Mouse (Mus musculus) kidney, embryonic 16.5 days (tissue): ENCODE measurements at regions not wholly inside any gene's neighbourhood (a gene's known extent, or its start where the extent isn't known, plus 50 kb on each side); places are given as distances from the start of the nearest gene placed in this dataset.
A peak's percentile ranks its signal among the peaks of the same experiment; 100 is the strongest.

Source experiments
- ATAC-seq: fragments of 200-750 bp; cut with Nextera tagmentation; 2 replicates; pipeline ENCODE4 v1.8.0; 2017; ENCODE audit warnings: moderate TSS enrichment; ENCODE audit not compliant: low FRiP score, low TSS enrichment
- H3K27ac ChIP-seq: fragments of 300-500 bp; sonication (generic); 2 replicates; pipeline ENCODE4 v1.5.1; 2014; ENCODE audit warnings: low read length
- H3K27me3 ChIP-seq: fragments of 300-500 bp; sonication (generic); 2 replicates; pipeline ENCODE4 v1.6.1; 2014; ENCODE audit warnings: low read length, control low read depth, mixed read lengths; ENCODE audit not compliant: insufficient read depth
- H3K36me3 ChIP-seq: fragments of 300-500 bp; sonication (generic); 2 replicates; pipeline ENCODE4 v1.6.1; 2014; ENCODE audit warnings: low read length, control low read depth, mixed read lengths; ENCODE audit not compliant: insufficient read depth
- H3K4me1 ChIP-seq: fragments of 300-500 bp; sonication (generic); 2 replicates; pipeline ENCODE4 v1.6.1; 2014; ENCODE audit warnings: low read length, control low read depth, mixed read lengths; ENCODE audit not compliant: insufficient read depth
- H3K4me2 ChIP-seq: fragments of 300-500 bp; sonication (generic); replicated peaks from 2 replicates; pipeline ENCODE4 v1.6.1; 2014; ENCODE audit warnings: low read depth, low read length
- H3K4me3 ChIP-seq: fragments of 300-500 bp; sonication (generic); 2 replicates; pipeline ENCODE4 v1.5.1; 2014; ENCODE audit warnings: mild to moderate bottlenecking, low read length
- H3K9ac ChIP-seq: fragments of 300-500 bp; sonication (generic); replicated peaks from 2 replicates; pipeline ENCODE4 v1.6.1; 2014; ENCODE audit warnings: low read length
- H3K9me3 ChIP-seq: fragments of 300-500 bp; sonication (generic); 2 replicates; pipeline ENCODE4 v1.6.1; 2016; ENCODE audit warnings: low read length, control low read depth
- WGBS: fragments of 180-500 bp; shearing (Covaris S2); extraction: QIAGEN DNeasy Blood & Tissue Kit; methylation state at CpG from one replicate; pipeline ENCODE4 v1.1.7; 2014; 5-methylcytosine and 5-hydroxymethylcytosine counted together

DNA sequence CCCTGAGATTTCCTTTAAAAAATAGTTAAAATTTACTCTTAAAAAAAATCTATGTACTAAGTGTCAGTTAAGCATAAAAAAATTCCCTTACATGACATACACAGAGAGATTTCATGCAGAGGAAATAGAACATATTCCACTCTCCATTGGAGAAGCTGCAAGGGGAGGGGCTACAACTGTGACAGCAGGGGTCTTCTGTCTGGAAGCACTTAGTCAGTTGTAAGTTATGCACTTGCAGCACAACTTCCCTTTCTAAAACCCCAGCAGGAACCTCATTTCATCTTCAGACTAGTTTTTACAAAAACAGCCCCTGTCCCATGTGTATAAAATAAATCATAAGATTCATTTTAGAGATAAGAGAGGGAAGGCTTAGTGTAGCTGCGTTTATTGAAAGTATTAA, 109.0 kb upstream of the Rpl10l start:
- H3K4me2 ChIP-seq: no peak overlapping the region
- H3K27me3 ChIP-seq: no peaks in the 10 kb centered on the region
- H3K9me3 ChIP-seq: no peaks in the 10 kb centered on the region
- H3K36me3 ChIP-seq: no peaks in the 10 kb centered on the region
- H3K27ac ChIP-seq: no peak overlapping the region
- WGBS: 45% methylated on average over 1 of the region's 1 CpGs
- no peak overlapping the region for H3K4me3 ChIP-seq
- no peak for ATAC-seq
- no peak overlapping the region for H3K9ac ChIP-seq
- H3K4me1 ChIP-seq: no peaks in the 10 kb centered on the region

DNA sequence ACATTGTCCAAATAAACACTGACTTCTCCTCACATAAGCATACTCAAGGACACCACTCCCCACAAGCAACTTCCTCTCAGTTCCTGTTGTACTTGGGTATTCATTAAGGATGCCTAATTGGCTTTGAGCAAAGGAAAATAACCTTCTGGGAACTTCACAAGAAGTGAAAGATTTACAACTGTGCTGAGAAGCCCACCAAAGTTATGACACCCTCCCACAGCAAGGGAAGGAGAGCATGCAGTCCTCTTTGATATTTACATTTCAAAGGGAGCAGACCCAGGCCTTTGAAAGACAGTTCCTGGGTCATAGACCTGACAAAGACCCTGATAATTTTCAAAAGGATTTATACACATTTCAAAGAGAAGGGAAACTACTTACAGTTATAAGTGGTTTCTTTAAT, 102.4 kb upstream of the Rpl10l start:
- H3K9ac ChIP-seq: no peak overlapping the region
- H3K9me3 ChIP-seq: no peaks in the 10 kb centered on the region
- ATAC-seq: peak; percentile 88
- H3K4me2 ChIP-seq: no peak overlapping the region
- H3K4me3 ChIP-seq: no peak overlapping the region
- 0 out of 2 replicates have a peak overlapping the region, but pooled peaks have one; percentile 29 for H3K27ac ChIP-seq
- peaks cover 5% of the 10 kb centered on the region; the same call in 1 of the 2 replicates for H3K4me1 ChIP-seq
- H3K27me3 ChIP-seq: no peaks in the 10 kb centered on the region
- H3K36me3 ChIP-seq: no peaks in the 10 kb centered on the region

DNA sequence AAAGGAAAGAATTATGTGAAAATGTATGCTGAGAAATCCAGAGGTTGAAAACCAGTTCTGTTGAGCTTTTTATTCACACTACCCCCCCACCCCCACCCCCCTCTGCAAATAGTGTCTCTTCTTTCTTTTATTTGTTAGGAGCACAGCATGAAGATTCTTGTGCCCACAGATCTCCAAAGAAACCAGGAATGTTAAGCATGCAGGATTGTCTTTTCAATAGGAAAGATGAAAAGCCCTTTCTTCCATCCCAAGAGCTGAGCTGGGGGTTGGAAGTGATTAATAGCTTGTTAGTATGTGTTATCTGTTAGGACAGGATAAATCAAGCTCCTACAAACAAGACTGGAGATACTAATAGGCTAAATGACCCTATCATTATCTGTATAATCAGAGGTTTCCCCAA, 55.0 kb upstream of the Rpl10l start:
- H3K4me2 ChIP-seq: no peak overlapping the region
- H3K9ac ChIP-seq: no peak overlapping the region
- H3K4me1 ChIP-seq: no peaks in the 10 kb centered on the region
- H3K36me3 ChIP-seq: no peaks in the 10 kb centered on the region
- H3K27me3 ChIP-seq: no peaks in the 10 kb centered on the region
- H3K4me3 ChIP-seq: no peak overlapping the region
- no peak for ATAC-seq
- H3K27ac ChIP-seq: no peak overlapping the region
- no peaks in the 10 kb centered on the region for H3K9me3 ChIP-seq
